Mouse (Mus musculus): Measurements from ENCODE around the gene Cpsf3. TPM values are rescaled to one million over a fixed set of nuclear protein-coding genes. Genes with fewer than 3 reads are reported as not detected.

Cpsf3 gene
- polyA plus RNA-seq, 1 experiment = 2.6 TPM

DNA sequence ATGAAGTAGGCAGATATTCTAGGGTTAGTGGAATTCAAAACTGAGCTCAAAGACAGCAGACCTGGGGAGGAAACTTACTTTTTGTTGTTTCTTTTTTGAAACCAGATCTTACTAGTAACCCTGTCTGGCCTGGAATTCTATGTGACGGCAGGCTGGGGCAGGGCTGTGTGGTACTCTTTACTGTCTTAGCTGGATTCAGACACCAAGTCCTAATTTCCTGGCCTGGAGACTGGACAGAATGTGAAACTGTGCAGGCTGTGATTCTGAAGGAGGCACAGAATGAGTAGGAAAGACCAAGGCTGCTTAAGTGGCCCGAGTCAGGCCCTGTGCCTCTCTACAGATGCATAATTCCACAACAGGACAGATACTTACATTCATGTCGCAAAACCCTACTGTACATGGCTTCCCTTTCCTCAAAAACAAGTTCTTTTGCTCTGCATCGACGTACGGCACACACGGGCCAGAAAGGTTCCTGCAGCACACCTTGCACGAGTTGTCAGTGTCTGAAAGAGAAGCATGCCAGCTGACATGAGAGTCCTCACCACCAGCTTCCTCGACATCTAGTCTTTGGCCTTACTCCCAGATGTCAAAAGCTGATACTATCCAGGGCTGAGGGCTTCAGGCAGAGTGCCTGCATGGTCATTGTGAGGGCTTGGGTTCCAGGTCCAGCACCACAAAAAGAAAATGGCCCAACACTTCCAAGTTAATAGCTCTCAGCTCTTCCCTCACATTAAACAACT is 44.6 kb downstream of the Cpsf3 start:
- Histone ChIP-seq H3K4me3 (replicated peaks) (no peak overlapping the region), H3K9me3 (no peaks in the 10 kb centered on the region), H3K36me3 (replicated peaks; ENCODE audit: low read length) (peaks cover 95% of the 10 kb centered on the region), H3K4me1 (peaks cover 22% of the 10 kb centered on the region), H3K27me3 (replicated peaks) (no peaks in the 10 kb centered on the region)
- TF ChIP-seq GATA1 (IDR thresholded peaks at IDR 0.05; ENCODE audit: borderline replicate concordance, low read length) = no peak
- TF ChIP-seq FLI1 (IDR thresholded peaks at IDR 0.05; ENCODE audit: low read length) = no peak

DNA sequence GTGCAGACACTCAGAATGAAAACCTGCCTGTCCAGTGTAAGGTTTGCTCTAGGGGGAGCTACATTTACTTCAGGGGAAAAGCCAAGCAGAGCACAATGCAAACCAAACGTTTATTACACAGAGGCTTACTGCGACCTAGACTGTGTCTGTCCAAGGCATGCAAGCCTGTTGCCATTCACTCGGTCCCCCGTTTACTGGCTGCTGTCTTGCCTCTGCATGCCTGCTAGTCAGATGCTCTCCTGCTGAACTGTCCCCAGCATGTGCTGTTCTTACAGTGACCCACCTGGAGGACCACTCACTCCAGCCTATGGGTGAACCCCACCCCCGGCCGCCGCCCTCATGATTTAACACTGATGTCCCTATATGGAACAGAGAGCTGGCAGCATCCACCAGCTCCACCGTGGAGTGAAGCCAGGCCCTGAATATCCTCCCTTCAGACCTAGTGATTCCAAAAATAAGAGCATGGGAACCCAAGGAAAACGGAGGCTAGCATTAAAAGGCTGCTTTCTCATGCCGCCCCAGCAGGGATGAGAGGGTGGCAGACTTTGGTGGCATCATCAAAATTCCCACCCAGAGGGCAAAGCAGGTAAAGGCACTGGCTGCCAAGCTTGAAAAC is 45.9 kb downstream of the Cpsf3 start:
- H3K36me3 ChIP-seq (replicated peaks; ENCODE audit: low read length) = peaks cover 94% of the 10 kb centered on the region
- peaks cover 23% of the 10 kb centered on the region for H3K4me1 ChIP-seq
- H3K4me3 ChIP-seq (replicated peaks) = no peak overlapping the region
- H3K27me3 ChIP-seq (replicated peaks) = no peaks in the 10 kb centered on the region
- no peak for TF ChIP-seq GATA1 (IDR thresholded peaks at IDR 0.05; ENCODE audit: borderline replicate concordance, low read length)
- no peak for TF ChIP-seq FLI1 (IDR thresholded peaks at IDR 0.05; ENCODE audit: low read length)
- H3K9me3 ChIP-seq = no peaks in the 10 kb centered on the region

DNA sequence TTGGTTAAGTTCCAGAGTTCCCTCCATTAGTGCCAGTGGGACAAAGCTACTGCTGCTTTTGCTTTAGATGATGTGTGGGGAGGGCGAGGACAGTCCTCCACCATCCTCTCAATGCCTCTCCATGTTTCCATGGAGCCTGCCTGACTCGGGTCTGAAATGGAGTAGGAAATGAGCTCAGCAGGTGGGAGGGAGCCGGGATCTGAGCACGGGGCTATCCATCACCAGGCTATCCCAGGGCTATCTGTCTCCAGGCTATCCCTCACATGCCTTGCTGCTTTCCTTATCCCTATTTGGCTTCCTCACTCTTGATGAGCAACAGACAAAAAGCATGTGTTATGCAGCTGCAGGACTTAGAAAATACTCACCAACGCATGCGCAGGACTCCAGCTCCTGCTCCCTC is 46.5 kb downstream of the Cpsf3 start:
- Histone ChIP-seq H3K4me1 (peaks cover 23% of the 10 kb centered on the region), H3K4me3 (replicated peaks) (no peak overlapping the region), H3K9me3 (no peaks in the 10 kb centered on the region), H3K27me3 (replicated peaks) (no peaks in the 10 kb centered on the region), H3K36me3 (replicated peaks; ENCODE audit: low read length) (peaks cover 94% of the 10 kb centered on the region)
- TF ChIP-seq FLI1 (IDR thresholded peaks at IDR 0.05; ENCODE audit: low read length) = no peak
- TF ChIP-seq GATA1 (IDR thresholded peaks at IDR 0.05; ENCODE audit: borderline replicate concordance, low read length) = no peak

DNA sequence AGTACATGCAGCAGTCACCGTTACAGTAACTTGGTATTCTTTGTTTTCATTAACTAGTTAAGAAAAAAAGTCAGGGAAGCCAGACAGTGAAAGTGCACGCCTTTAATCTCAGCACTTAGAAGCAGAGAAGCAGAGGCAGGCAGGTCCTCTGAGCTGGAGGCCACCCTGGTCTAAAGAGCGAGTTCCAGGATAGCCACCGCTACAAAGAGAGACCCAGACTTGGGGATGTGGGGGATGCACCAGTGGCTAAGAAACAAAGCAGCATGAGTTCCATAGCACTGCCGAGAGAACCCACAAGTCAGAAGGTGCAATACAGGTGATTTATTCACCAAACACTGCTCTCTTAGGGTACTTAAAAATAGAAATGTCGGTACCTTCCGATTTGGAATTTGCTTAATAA is 47.8 kb downstream of the Cpsf3 start:
- Histone ChIP-seq H3K4me1 (peaks cover 23% of the 10 kb centered on the region), H3K4me3 (replicated peaks) (no peak overlapping the region), H3K36me3 (replicated peaks; ENCODE audit: low read length) (peaks cover 90% of the 10 kb centered on the region), H3K27me3 (replicated peaks) (no peaks in the 10 kb centered on the region), H3K9me3 (no peaks in the 10 kb centered on the region)
- TF ChIP-seq GATA1 (IDR thresholded peaks at IDR 0.05; ENCODE audit: borderline replicate concordance, low read length) = no peak
- TF ChIP-seq FLI1 (IDR thresholded peaks at IDR 0.05; ENCODE audit: low read length) = no peak

DNA sequence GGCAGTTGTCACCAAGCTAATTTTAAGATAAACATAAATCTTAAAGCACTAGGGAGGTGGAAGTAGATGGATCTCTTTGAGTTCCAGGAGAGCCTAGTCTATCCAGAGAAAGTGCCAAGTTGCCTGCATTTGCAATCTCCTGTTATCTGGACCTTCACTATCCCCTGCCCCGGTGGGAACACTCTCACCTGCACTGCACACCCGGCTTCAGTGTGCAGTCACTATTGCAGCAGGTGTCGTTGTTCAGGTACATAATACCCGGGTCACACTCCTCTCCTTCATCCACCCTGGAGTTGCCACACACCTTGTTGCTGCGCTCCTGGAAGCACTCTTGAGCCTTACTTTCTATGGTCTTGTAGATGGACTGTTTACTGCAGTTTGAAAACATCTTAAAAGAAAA is 48.6 kb downstream of the Cpsf3 start:
- peaks cover 88% of the 10 kb centered on the region for H3K36me3 ChIP-seq (replicated peaks; ENCODE audit: low read length)
- H3K9me3 ChIP-seq = no peaks in the 10 kb centered on the region
- H3K4me3 ChIP-seq (replicated peaks) = no peak overlapping the region
- H3K4me1 ChIP-seq = peaks cover 23% of the 10 kb centered on the region
- TF ChIP-seq FLI1 (IDR thresholded peaks at IDR 0.05; ENCODE audit: low read length) (no peak), GATA1 (IDR thresholded peaks at IDR 0.05; ENCODE audit: borderline replicate concordance, low read length) (no peak)
- H3K27me3 ChIP-seq (replicated peaks) = no peaks in the 10 kb centered on the region

DNA sequence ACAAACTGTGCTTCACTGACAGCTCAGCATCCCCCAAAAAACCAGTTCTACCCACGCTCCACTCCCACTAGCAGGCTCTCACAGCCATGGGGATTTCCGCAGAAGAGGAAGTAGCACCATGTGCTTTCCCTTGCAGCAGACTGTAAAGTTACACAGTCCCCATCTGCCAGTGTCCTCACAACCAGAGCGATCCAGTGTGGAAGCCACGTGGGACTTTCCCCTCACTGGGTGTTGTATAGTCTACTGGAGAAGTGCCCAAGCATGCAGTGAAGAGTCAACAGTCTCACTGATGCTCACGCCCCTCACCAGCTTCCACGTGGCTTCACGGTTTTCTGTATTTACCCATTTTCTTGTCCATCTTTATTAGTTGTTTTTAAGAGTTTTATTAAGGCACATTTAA is 50.7 kb downstream of the Cpsf3 start:
- no peak for TF ChIP-seq GATA1 (IDR thresholded peaks at IDR 0.05; ENCODE audit: borderline replicate concordance, low read length)
- TF ChIP-seq FLI1 (IDR thresholded peaks at IDR 0.05; ENCODE audit: low read length) = no peak

DNA sequence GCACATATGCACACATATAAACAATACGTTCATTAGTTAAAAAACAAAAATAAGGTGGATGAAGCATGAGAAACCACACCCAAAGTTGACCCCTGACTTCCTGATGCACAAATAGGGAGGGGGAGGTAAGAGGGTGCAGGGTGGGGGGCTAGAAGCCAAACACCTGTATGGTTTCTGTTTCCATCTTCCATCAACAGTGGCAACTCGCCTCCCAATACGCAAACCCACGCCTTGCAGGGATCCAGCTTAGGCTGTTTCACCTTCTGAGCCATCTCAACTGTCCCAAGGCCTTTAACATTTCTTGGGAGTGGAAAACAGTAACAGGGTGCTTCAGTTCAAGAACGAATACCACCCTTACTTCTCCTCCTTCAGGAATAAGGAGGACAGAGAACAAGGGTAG is 52.0 kb downstream of the Cpsf3 start:
- no peak overlapping the region for H3K4me3 ChIP-seq (replicated peaks)
- H3K27me3 ChIP-seq (replicated peaks) = no peaks in the 10 kb centered on the region
- H3K9me3 ChIP-seq = no peaks in the 10 kb centered on the region
- peaks cover 9% of the 10 kb centered on the region; the same call in 1 of the 2 replicates for H3K4me1 ChIP-seq
- peaks cover 87% of the 10 kb centered on the region for H3K36me3 ChIP-seq (replicated peaks; ENCODE audit: low read length)
- TF ChIP-seq FLI1 (IDR thresholded peaks at IDR 0.05; ENCODE audit: low read length) = no peak
- no peak for TF ChIP-seq GATA1 (IDR thresholded peaks at IDR 0.05; ENCODE audit: borderline replicate concordance, low read length)

More for the DNA sequence above, 50.7 kb downstream of the Cpsf3 start:
- Histone ChIP-seq H3K4me3 (replicated peaks) (no peak overlapping the region), H3K9me3 (no peaks in the 10 kb centered on the region), H3K27me3 (replicated peaks) (no peaks in the 10 kb centered on the region), H3K36me3 (replicated peaks; ENCODE audit: low read length) (peaks cover 89% of the 10 kb centered on the region), H3K4me1 (peaks cover 21% of the 10 kb centered on the region)

DNA sequence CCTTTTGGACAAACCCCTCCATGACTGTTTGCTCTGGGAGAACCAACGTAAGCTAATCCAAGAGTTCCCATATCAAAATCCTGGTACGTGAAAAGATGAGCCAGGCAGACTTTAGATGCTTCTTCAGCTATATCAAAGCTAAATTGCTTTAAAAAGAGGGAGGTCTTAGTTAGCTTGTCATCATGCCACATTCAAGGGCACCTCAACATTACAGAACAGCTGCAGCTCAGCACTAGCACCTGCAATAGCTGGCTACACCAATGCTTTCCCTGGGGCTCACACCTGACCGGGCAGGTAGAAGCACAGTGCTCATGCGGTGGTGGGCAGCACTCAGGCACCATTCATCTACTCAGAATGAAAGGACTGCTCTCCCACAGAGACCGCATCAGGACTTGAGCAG is 55.5 kb downstream of the Cpsf3 start:
- Histone ChIP-seq H3K9me3 (no peaks in the 10 kb centered on the region), H3K36me3 (replicated peaks; ENCODE audit: low read length) (peaks cover 80% of the 10 kb centered on the region), H3K27me3 (replicated peaks) (no peaks in the 10 kb centered on the region), H3K4me3 (replicated peaks) (no peak overlapping the region), H3K4me1 (0 out of 2 replicates have a peak, but pooled peaks cover 3% of the 10 kb centered on the region)
- no peak for TF ChIP-seq GATA1 (IDR thresholded peaks at IDR 0.05; ENCODE audit: borderline replicate concordance, low read length)
- no peak for TF ChIP-seq FLI1 (IDR thresholded peaks at IDR 0.05; ENCODE audit: low read length)

DNA sequence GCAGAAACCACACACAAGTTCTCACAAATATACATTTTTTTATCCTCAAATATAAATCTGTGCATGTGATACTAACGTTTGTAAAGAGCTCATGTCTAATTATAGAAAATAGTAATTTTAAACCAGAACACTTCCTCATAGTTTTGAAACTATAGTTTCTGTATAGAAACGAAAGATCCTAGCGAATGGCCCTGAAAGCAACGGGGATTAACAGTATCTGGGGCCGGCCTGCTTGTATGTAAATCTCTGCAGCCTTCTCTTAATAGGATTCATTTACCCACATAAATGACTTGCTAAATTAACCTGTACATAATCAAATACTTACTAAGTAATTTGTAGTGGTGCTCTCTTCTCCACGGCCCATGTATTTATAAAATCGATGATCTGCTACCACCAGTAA is 61.8 kb downstream of the Cpsf3 start:
- Histone ChIP-seq H3K36me3 (replicated peaks; ENCODE audit: low read length) (peaks cover 78% of the 10 kb centered on the region), H3K4me1 (no peaks in the 10 kb centered on the region)
- TF ChIP-seq GATA1 (IDR thresholded peaks at IDR 0.05; ENCODE audit: borderline replicate concordance, low read length) = no peak
- no peak for TF ChIP-seq FLI1 (IDR thresholded peaks at IDR 0.05; ENCODE audit: low read length)

DNA sequence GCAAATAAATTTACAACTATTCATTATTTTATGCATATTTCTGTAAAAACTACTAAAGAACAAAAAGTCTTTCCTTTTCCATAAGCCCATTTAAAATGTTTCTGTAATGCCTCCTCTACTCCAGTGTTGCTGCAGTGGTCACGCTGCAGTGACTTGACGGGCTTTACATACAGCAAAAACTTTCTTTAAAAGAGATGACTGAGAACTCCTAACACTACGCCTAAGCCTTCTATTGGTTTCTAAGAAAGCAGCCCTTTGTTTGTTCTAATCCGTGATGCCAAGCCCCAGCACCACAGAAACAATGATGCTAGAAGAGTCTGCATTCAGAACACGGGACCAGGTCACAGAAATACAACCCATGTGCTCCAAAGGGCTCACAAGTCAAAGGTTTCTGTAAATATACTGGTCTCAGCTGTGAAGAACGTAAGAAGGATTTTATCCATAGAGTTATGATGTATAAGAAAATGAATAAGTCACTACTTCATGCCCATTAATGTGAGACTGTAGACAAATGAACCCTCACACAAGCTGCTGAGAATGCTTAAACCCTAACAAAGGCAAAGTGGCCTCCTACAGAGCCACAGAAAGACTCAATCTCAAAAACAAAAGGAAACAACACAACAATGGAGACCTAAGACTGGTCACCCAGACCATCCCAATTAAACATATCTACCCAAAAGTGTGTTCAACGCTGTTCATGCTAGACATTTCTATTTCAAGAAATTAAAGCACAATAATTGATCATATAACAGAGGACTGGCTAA is 65.1 kb downstream of the Cpsf3 start:
- H3K27me3 ChIP-seq (replicated peaks) = no peaks in the 10 kb centered on the region
- no peaks in the 10 kb centered on the region for H3K4me1 ChIP-seq
- no peaks in the 10 kb centered on the region for H3K9me3 ChIP-seq
- no peak for TF ChIP-seq GATA1 (IDR thresholded peaks at IDR 0.05; ENCODE audit: borderline replicate concordance, low read length)
- TF ChIP-seq FLI1 (IDR thresholded peaks at IDR 0.05; ENCODE audit: low read length) = no peak
- peaks cover 81% of the 10 kb centered on the region for H3K36me3 ChIP-seq (replicated peaks; ENCODE audit: low read length)
- no peak overlapping the region for H3K4me3 ChIP-seq (replicated peaks)

More for the DNA sequence above, 61.8 kb downstream of the Cpsf3 start:
- H3K4me3 ChIP-seq (replicated peaks) = no peak overlapping the region
- no peaks in the 10 kb centered on the region for H3K27me3 ChIP-seq (replicated peaks)
- no peaks in the 10 kb centered on the region for H3K9me3 ChIP-seq

All from megakaryocyte, embryonic 14.5 days (primary cell).